Mouse (Mus musculus) G1E (cell line): ENCODE data around the gene Ppef2. TPM values are rescaled to one million over a fixed set of nuclear protein-coding genes. Genes with fewer than 3 reads are reported as not detected.
"Not testable (repeated sequence)": the region's sequence is repeated elsewhere in the genome, so short reads cannot be mapped to it uniquely, and the experiment has no call there.

Experiments used
- ATAC-seq: 2 replicates; pipeline ENCODE4 v1.8.0; 2016; ENCODE audit warnings: mild to moderate bottlenecking; ENCODE audit not compliant: insufficient number of reproducible peaks, poor library complexity, low FRiP score, severe bottlenecking; ENCODE audit errors: extremely low read depth
- DNase-seq: peaks from one replicate; pipeline ENCODE4 v3.0.0; 2012; ENCODE audit warnings: low spot score
- H3K27me3 ChIP-seq: 2 replicates; pipeline ENCODE4 v1.6.1; 2012; ENCODE audit warnings: mild to moderate bottlenecking, low read length, inconsistent platforms; ENCODE audit not compliant: insufficient read depth
- H3K36me3 ChIP-seq: replicated peaks from 2 replicates; pipeline ENCODE3; 2012; ENCODE audit warnings: mild to moderate bottlenecking, inconsistent platforms
- H3K4me1 ChIP-seq: 2 replicates; pipeline ENCODE4 v1.6.1; 2012; ENCODE audit warnings: low read depth, low read length, inconsistent platforms, mixed read lengths; ENCODE audit not compliant: insufficient read depth
- H3K4me3 ChIP-seq: 2 replicates; pipeline ENCODE4 v1.5.1; 2012; ENCODE audit warnings: low read depth, mild to moderate bottlenecking, inconsistent platforms, low read length, moderate library complexity, mixed read lengths
- H3K9me3 ChIP-seq: replicated peaks from 2 replicates; pipeline ENCODE4 v1.6.1; 2012; ENCODE audit warnings: inconsistent platforms
- CTCF ChIP-seq: IDR thresholded peaks from 2 replicates; pipeline ENCODE4 v1.5.1; 2012; ENCODE audit warnings: low read depth, low read length, inconsistent platforms, mixed read lengths
- GATA1 ChIP-seq: IDR thresholded peaks from 2 replicates; pipeline ENCODE4 v1.6.1; 2012; ENCODE audit warnings: borderline replicate concordance, low read length, inconsistent platforms, mixed read lengths
- GATA2 ChIP-seq: IDR thresholded peaks from 2 replicates; pipeline ENCODE4 v1.6.1; 2012; ENCODE audit warnings: low read depth, low read length, inconsistent platforms, borderline replicate concordance
- POLR2AphosphoS5 ChIP-seq: IDR thresholded peaks from 2 replicates; pipeline ENCODE4 v1.6.1; 2012; ENCODE audit warnings: low read depth, low read length, inconsistent platforms; ENCODE audit not compliant: insufficient replicate concordance
- TAL1 ChIP-seq: conservative IDR thresholded peaks from 2 replicates; pipeline ENCODE4 v1.6.1; 2012; ENCODE audit warnings: low read depth, low read length, inconsistent platforms, mixed read lengths
- polyA plus RNA-seq: library from polyadenylated mRNA; stranded (reverse); fragments of >175 nt; gene quantifications from 2 replicates; pipeline ENCODE4 v1.2.3, GENCODE M21; 2012
- total RNA-seq, 2 experiments: library from RNA; stranded (forward) in 1 of 2; stranded (reverse) in 1 of 2; fragments of 200-1000 nt in 1 of 2; fragments of >200 nt in 1 of 2; fragmentation: Nextera tagmentation in 1 of 2; gene quantifications; 2 replicates each; pipeline ENCODE4 v1.2.3; 2014 to 2017

The Ppef2 gene
- total and polyA plus RNA-seq, 3 experiments = 0.05 TPM; not detected in 2

DNA sequence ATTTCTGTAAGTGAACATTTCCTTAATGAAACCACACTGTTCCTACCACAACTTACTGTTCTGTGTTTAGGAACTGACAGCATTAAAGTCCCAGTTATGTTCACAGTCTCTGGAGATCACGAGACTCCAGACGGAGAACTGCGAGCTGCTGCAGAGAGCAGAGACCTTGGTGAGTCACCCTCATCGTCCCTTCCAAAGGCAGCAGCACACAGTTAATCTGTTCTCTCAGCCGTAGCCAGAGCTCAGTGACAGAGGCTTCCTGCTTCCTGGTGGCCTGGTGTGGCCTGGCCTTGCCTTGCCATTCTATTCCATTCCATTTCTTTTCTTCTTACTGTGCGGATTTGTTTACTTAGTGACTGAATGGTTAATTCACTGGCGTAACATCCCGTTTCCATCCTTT lies 57.8 kb downstream of the Ppef2 start:
- no peak for ATAC-seq
- peaks cover 93% of the 10 kb centered on the region for H3K36me3 ChIP-seq
- TF ChIP-seq TAL1 (no peak), GATA2 (no peak), POLR2AphosphoS5 (no peak), CTCF (no peak), GATA1 (no peak)

GRCm38 (mm10) chr5:92196895-92197811 lies 58.9 kb downstream of the Ppef2 start:
- no peaks in the 10 kb centered on the region for H3K27me3 ChIP-seq
- H3K4me3 ChIP-seq = no peak overlapping the region
- no peaks in the 10 kb centered on the region for H3K9me3 ChIP-seq
- DNase-seq (no peak), ATAC-seq (no peak)
- H3K36me3 ChIP-seq = peaks cover 95% of the 10 kb centered on the region
- H3K4me1 ChIP-seq = peaks cover 10% of the 10 kb centered on the region; the same call in 1 of the 2 replicates
- TF ChIP-seq GATA2 (no peak), POLR2AphosphoS5 (no peak), TAL1 (no peak), GATA1 (no peak), CTCF (no peak)

More for the DNA sequence above, 57.8 kb downstream of the Ppef2 start:
- H3K27me3 ChIP-seq = no peaks in the 10 kb centered on the region
- no peaks in the 10 kb centered on the region for H3K9me3 ChIP-seq
- no peak for DNase-seq
- H3K4me3 ChIP-seq = no peak overlapping the region
- H3K4me1 ChIP-seq = peaks cover 12% of the 10 kb centered on the region

DNA sequence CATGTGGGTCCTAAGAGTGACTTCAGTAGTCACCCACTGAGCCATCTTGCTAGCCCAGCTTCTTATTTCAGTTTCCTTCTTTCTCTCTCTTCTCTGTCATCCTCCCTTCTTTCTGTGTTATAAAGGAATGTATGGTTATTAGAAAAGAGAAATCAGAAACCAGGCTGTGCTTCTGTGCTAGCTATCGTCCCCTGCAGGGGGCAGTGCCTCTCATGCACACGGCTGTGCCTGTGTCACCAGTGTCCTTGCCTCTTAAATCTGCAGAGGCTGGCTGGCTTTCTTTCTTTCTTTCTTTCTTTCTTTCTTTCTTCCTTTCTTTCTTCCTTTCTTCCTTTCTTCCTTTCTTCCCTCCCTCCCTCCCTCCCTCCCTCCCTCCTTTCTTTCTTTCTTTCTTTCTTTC lies 60.4 kb downstream of the Ppef2 start:
- not testable (repeated sequence) for ATAC-seq
- peaks cover 89% of the 10 kb centered on the region for H3K36me3 ChIP-seq

GRCm38 (mm10) chr5:92188881-92189483 lies 67.1 kb downstream of the Ppef2 start:
- Histone ChIP-seq H3K4me3 (no peak overlapping the region), H3K4me1 (peaks cover 7% of the 10 kb centered on the region; the same call in 1 of the 2 replicates), H3K27me3 (no peaks in the 10 kb centered on the region), H3K36me3 (peaks cover 80% of the 10 kb centered on the region), H3K9me3 (peaks cover 5% of the 10 kb centered on the region; the same call in 1 of the 2 replicates)
- ATAC-seq (no peak), DNase-seq (no peak)
- TF ChIP-seq TAL1 (no peak), GATA1 (no peak), GATA2 (no peak), CTCF (no peak), POLR2AphosphoS5 (no peak)

More for the DNA sequence above, 60.4 kb downstream of the Ppef2 start:
- H3K27me3 ChIP-seq, H3K4me3 ChIP-seq, H3K9me3 ChIP-seq, H3K4me1 ChIP-seq, DNase-seq: not testable (repeated sequence)

DNA sequence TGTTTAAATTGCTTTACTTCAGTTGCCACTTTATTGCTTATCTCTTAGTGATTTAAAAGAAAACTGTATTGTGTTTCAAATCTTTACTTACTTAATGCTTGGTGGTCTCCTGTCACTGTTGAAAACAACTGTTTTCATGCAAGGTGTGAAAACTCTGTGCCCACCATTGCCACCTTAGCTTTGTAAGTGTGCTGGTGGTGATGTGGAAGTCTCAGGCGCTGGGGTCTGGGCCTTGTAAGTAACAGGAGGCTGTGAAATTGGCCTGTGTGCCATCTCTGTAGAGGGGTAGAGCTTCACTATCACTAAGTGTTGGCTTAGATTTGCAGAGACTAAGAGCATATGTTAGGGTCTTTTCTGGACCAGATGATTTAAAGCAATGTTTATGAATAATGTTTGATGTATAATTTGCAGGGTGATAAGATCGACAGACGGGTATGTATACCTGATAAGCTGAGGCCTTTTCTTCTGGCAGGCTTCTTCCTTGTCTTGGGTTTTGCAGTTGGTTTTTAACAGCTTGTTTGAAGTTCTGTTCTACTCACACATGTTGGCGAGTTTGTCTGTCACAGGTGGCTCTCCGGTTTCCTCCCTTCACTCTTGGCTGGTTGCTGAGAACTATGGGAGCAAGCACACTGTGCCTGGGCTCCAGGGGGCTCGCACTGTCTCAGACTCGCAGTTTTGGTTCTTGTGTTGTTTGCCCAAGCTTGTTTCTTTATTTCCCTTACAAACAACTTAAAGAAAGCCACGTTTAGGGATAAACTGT lies 72.8 kb downstream of the Ppef2 start:
- no peak overlapping the region for H3K4me3 ChIP-seq
- ATAC-seq (no peak; the same call in 1 of the 2 replicates), DNase-seq (no peak)
- no peak for TF ChIP-seq GATA1
- TF ChIP-seq TAL1 = no peak
- TF ChIP-seq POLR2AphosphoS5 = no peak
- no peak for TF ChIP-seq CTCF
- TF ChIP-seq GATA2 = no peak
- H3K36me3 ChIP-seq = peaks cover 80% of the 10 kb centered on the region
- no peaks in the 10 kb centered on the region for H3K27me3 ChIP-seq
- H3K9me3 ChIP-seq = no peaks in the 10 kb centered on the region
- H3K4me1 ChIP-seq = peaks cover 6% of the 10 kb centered on the region

Other genes starting within 250 kb of the Ppef2 start
- 0.29 and 1.4 TPM in 2 replicates for gene Cdkl2, start 212.4 kb downstream of the Ppef2 start, total RNA-seq (2014; fragmentation: Nextera tagmentation)
- 2.9 and 4.3 TPM in 2 replicates for gene Cdkl2, start 212.4 kb downstream of the Ppef2 start, total RNA-seq (2017)
- gene Cdkl2, start 212.4 kb downstream of the Ppef2 start, polyA plus RNA-seq = 0.02 TPM in 2 replicates
- 67.6 and 83.1 TPM in 2 replicates for gene G3bp2, start 172.6 kb downstream of the Ppef2 start, total RNA-seq (2014; fragmentation: Nextera tagmentation)
- gene G3bp2, start 172.6 kb downstream of the Ppef2 start, total RNA-seq (2017) = 89.8 and 101 TPM in 2 replicates
- gene G3bp2, start 172.6 kb downstream of the Ppef2 start, polyA plus RNA-seq = 13.4 and 16.8 TPM in 2 replicates
- 50.5 and 52.5 TPM in 2 replicates for gene Uso1, start 118.3 kb downstream of the Ppef2 start, total RNA-seq (2014; fragmentation: Nextera tagmentation)
- gene Uso1, start 118.3 kb downstream of the Ppef2 start, total RNA-seq (2017) = 21.3 and 21.9 TPM in 2 replicates
- gene Uso1, start 118.3 kb downstream of the Ppef2 start, polyA plus RNA-seq = 20.7 and 39.7 TPM in 2 replicates
- gene U90926, start 40.9 kb downstream of the Ppef2 start, total RNA-seq (2014; fragmentation: Nextera tagmentation) = not detected in 2 replicates
- not detected in 2 replicates for gene U90926, start 40.9 kb downstream of the Ppef2 start, total RNA-seq (2017)
- gene U90926, start 40.9 kb downstream of the Ppef2 start, polyA plus RNA-seq = not detected in 2 replicates
- gene Naaa, start 21.9 kb upstream of the Ppef2 start, total RNA-seq (2014; fragmentation: Nextera tagmentation) = 13.1 and 22.4 TPM in 2 replicates
- gene Naaa, start 21.9 kb upstream of the Ppef2 start, total RNA-seq (2017) = 15.1 and 17.5 TPM in 2 replicates
- 6.9 and 7.8 TPM in 2 replicates for gene Naaa, start 21.9 kb upstream of the Ppef2 start, polyA plus RNA-seq
- gene Sdad1, start 54.2 kb upstream of the Ppef2 start, total RNA-seq (2014; fragmentation: Nextera tagmentation) = 76.9 and 85.3 TPM in 2 replicates
- gene Sdad1, start 54.2 kb upstream of the Ppef2 start, total RNA-seq (2017) = 66.0 and 76.9 TPM in 2 replicates
- gene Sdad1, start 54.2 kb upstream of the Ppef2 start, polyA plus RNA-seq = 62.6 and 83.4 TPM in 2 replicates
- gene Cxcl9, start 71.8 kb upstream of the Ppef2 start, total RNA-seq (2014; fragmentation: Nextera tagmentation) = not detected in 2 replicates
- 0.06 TPM in 1 of 2 replicates, not detected in the other for gene Cxcl9, start 71.8 kb upstream of the Ppef2 start, total RNA-seq (2017)
- gene Cxcl9, start 71.8 kb upstream of the Ppef2 start, polyA plus RNA-seq = not detected in 2 replicates
- gene Art3, start 75.5 kb upstream of the Ppef2 start, total RNA-seq (2014; fragmentation: Nextera tagmentation) = not detected in 2 replicates
- 0.22 TPM in 1 of 2 replicates, not detected in the other for gene Art3, start 75.5 kb upstream of the Ppef2 start, total RNA-seq (2017)
- not detected in 2 replicates for gene Art3, start 75.5 kb upstream of the Ppef2 start, polyA plus RNA-seq
- gene Cxcl10, start 92.6 kb upstream of the Ppef2 start, total RNA-seq (2014; fragmentation: Nextera tagmentation) = not detected in 2 replicates
- 0.05 and 0.35 TPM in 2 replicates for gene Cxcl10, start 92.6 kb upstream of the Ppef2 start, total RNA-seq (2017)
- gene Cxcl10, start 92.6 kb upstream of the Ppef2 start, polyA plus RNA-seq = not detected in 2 replicates
- 97.6 and 119 TPM in 2 replicates for gene Nup54, start 178.9 kb upstream of the Ppef2 start, total RNA-seq (2014; fragmentation: Nextera tagmentation)
- gene Nup54, start 178.9 kb upstream of the Ppef2 start, total RNA-seq (2017) = 90.7 and 101 TPM in 2 replicates
- 19.8 and 34.0 TPM in 2 replicates for gene Nup54, start 178.9 kb upstream of the Ppef2 start, polyA plus RNA-seq